Mouse (Mus musculus): Measurements from ENCODE around the gene Sorbs1. TPM values are rescaled to one million over a fixed set of nuclear protein-coding genes. Genes with fewer than 3 reads are reported as not detected.

Sorbs1 gene
- total and polyA plus RNA-seq, 3 experiments, result 2.1 to 6.2 (median 3.6) TPM

DNA sequence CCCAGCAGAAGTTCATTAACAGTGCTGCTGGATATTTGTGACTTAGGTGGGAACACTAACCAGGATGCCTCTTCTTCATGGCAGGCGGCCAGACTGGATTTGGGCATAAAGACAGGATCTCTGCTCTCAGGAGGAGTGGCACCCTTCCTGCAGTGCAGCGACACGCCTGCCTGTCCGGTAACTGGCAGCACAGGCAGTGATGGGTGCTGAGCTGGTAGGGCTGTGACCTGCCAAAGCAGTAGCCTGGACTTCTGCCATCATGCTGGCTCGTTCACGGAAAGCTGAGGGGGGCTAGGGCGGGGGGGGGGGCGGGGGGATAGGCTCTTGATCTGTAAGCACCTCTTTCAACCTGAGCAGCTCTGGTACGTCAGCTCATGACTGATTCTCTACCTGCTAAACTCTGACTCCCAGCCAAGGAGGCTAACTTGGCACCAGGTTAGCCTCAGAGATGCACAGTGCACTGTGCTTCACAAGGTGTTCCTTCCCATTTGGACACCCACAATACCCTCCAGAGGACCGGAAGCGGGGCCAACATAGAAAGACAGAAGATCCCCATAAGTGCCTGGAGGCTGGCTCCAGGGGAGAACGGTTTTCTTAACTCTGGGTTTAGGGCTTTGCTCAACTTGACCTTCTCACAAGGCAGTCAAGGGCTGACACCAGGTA is 151.2 kb downstream of the Sorbs1 start:
- dilution Hi-C loops (cut with MboI; ENCODE audit: extremely low pct_ligation_motif_present, extremely low pct_unique_long_range_greater_than_20kb, low sequenced_read_pairs), result no loop called here
- DNase-seq (ENCODE audit: extremely low read depth), result no peak
- Histone ChIP-seq H3K27ac (ENCODE audit: insufficient read depth, low read depth) (no peak overlapping the region), H3K36me3 (replicated peaks in 1 of 2; ENCODE audit: control insufficient read depth in 1 of 2, insufficient read depth in 1 of 2, low read length in 1 of 2) (peaks cover 2 to 32% of the 10 kb centered on the region in 2 experiments), H3K4me1 (ENCODE audit: control insufficient read depth in 1 of 2, insufficient read depth in 2 of 2) (peaks cover 4 to 19% of the 10 kb centered on the region in 2 experiments; a peak in 2 of 4 replicates), H3K4me2 (ENCODE audit: insufficient read depth, low read depth, poor library complexity, severe bottlenecking) (no peak overlapping the region), H3K27me3 (replicated peaks) (no peaks in the 10 kb centered on the region), H3K9me3 (replicated peaks; ENCODE audit: low read length) (peaks cover 4% of the 10 kb centered on the region), H3K79me2 (replicated peaks; ENCODE audit: control insufficient read depth, extremely low read depth, insufficient read depth, poor library complexity, severe bottlenecking) (no peaks in the 10 kb centered on the region), H3K9ac (ENCODE audit: insufficient read depth, low read depth) (no peak overlapping the region), H3K4me3 (replicated peaks in 1 of 3; ENCODE audit: low read depth in 2 of 3, low read length in 2 of 3, poor library complexity in 1 of 3) (no peak overlapping the region)
- TF ChIP-seq ZC3H11A (IDR thresholded peaks at IDR 0.05; ENCODE audit: low read depth, low read length) (no peak), ZKSCAN1 (IDR thresholded peaks at IDR 0.05; ENCODE audit: borderline replicate concordance, low read depth, low read length) (no peak), GABPA (IDR thresholded peaks at IDR 0.05; ENCODE audit: insufficient replicate concordance, low read depth, low read length) (no peak), USF1 (IDR thresholded peaks at IDR 0.05; ENCODE audit: low read depth, low read length) (no peak), SMC3 (IDR thresholded peaks at IDR 0.05; ENCODE audit: low read depth, low read length) (no peak), NRF1 (IDR thresholded peaks at IDR 0.05; ENCODE audit: low read depth, low read length) (no peak)
- in situ Hi-C loops (cut with MboI; ENCODE audit: low pct_ligation_motif_present, low pct_unique_long_range_greater_than_20kb, low sequenced_read_pairs), result no loop called here

DNA sequence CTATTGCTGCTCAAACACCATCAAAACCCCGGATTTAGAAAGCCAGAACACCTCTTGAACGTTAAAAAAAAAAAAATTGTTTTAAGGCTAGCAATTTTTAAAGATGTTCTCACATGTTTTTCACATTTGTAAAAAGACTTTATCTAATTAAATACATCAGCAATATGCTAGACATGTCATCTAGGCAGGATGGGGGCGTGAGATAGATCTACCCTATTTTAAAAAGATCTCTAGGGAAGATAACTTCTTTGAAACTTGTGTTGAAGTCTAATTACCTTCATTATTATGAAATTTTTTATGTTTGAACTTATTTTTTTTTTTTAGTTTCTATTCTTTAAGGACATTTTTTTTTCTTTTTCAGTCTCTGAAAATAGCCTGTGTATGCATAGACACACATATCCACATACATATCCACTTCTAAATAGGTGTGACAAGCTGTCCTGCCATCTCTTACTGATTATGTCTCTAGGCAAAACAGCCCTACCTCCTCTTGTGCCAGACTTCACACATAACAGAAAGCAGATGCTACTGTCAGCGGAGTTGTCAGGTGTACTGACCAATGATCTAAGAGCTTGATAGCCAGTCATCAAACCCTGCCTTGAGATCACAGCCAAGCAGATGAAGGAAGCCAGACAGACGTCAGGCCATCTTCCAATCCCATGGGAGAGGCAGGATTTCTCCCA is 153.7 kb downstream of the Sorbs1 start:
- Histone ChIP-seq H3K4me1 (ENCODE audit: control insufficient read depth in 1 of 2, insufficient read depth in 2 of 2) (no peaks in the 10 kb centered on the region), H3K27me3 (replicated peaks) (no peaks in the 10 kb centered on the region), H3K36me3 (replicated peaks in 1 of 2; ENCODE audit: control insufficient read depth in 1 of 2, insufficient read depth in 1 of 2, low read length in 1 of 2) (peaks cover 2 to 28% of the 10 kb centered on the region in 2 experiments), H3K9ac (ENCODE audit: insufficient read depth, low read depth) (no peak overlapping the region), H3K27ac (ENCODE audit: insufficient read depth, low read depth) (no peak overlapping the region), H3K9me3 (replicated peaks; ENCODE audit: low read length) (peaks cover 4% of the 10 kb centered on the region), H3K4me3 (replicated peaks in 1 of 3; ENCODE audit: low read depth in 2 of 3, low read length in 2 of 3, poor library complexity in 1 of 3) (no peak overlapping the region), H3K79me2 (replicated peaks; ENCODE audit: control insufficient read depth, extremely low read depth, insufficient read depth, poor library complexity, severe bottlenecking) (no peaks in the 10 kb centered on the region), H3K4me2 (ENCODE audit: insufficient read depth, low read depth, poor library complexity, severe bottlenecking) (no peak overlapping the region)
- TF ChIP-seq NELFE (IDR thresholded peaks at IDR 0.05; ENCODE audit: low read depth, low read length) (no peak), ETS1 (conservative IDR thresholded peaks at IDR 0.05; ENCODE audit: low read depth, low read length) (no peak), JUN (IDR thresholded peaks at IDR 0.05; ENCODE audit: insufficient read depth, low read depth, low read length) (no peak), ZNF384 (IDR thresholded peaks at IDR 0.05; ENCODE audit: low read depth, low read length) (no peak), CTCF (conservative IDR thresholded peaks at IDR 0.05 in 1 of 2, IDR thresholded peaks at IDR 0.05 in 1 of 2; ENCODE audit: low read depth in 2 of 2, low read length in 2 of 2) (no peak), ELF1 (IDR thresholded peaks at IDR 0.05; ENCODE audit: low read depth, low read length) (no peak), USF2 (conservative IDR thresholded peaks at IDR 0.05; ENCODE audit: low read depth, low read length) (no peak), SMC3 (IDR thresholded peaks at IDR 0.05; ENCODE audit: low read depth, low read length) (no peak), ZKSCAN1 (IDR thresholded peaks at IDR 0.05; ENCODE audit: borderline replicate concordance, low read depth, low read length) (no peak)
- dilution Hi-C loops (cut with MboI; ENCODE audit: extremely low pct_ligation_motif_present, extremely low pct_unique_long_range_greater_than_20kb, low sequenced_read_pairs) (no loop called here), in situ Hi-C loops (cut with MboI; ENCODE audit: low pct_ligation_motif_present, low pct_unique_long_range_greater_than_20kb, low sequenced_read_pairs) (no loop called here)
- DNase-seq (ENCODE audit: extremely low read depth), result no peak

Measured in CH12.LX (cell line).